Comparison of ENCODE assay signal across 14 mouse cellular contexts in genomic region chr8:28594191-28594590, GRCm38 (mm10).
DNase-seq lines count a peak whose midpoint lies in the region; ATAC-seq and TF ChIP-seq lines count a peak whose summit lies in the region.
"Had no signal": no experiment of that assay in that cellular context is flagged by ENCODE, and none has a peak within 500 bp of the region (broad histone marks: within the 10 kb centered on the region; RNA-seq: fewer than 3 reads in every experiment).

No protein-coding gene starts in this region.

- H3K27ac ChIP-seq in heart, adult 2 months = peak overlapping the region; percentile 85
- peak overlapping the region; percentile 83 for H3K27ac ChIP-seq in heart, embryonic 15.5 days
- H3K27ac ChIP-seq: embryonic facial prominence, embryonic 13.5 days; liver, embryonic 15.5 days had no signal

- no peaks in the 10 kb centered on the region for H3K4me1 ChIP-seq in heart, adult 2 months (ENCODE audit: control insufficient read depth, insufficient read depth, low read length)
- peaks cover 26% of the 10 kb centered on the region for H3K4me1 ChIP-seq in heart, embryonic 15.5 days (replicated peaks)
- H3K4me1 ChIP-seq: embryonic facial prominence, embryonic 13.5 days; liver, embryonic 15.5 days had no signal

- TF ChIP-seq POLR2A in heart, adult 2 months (IDR thresholded peaks at IDR 0.05; ENCODE audit: insufficient read depth, low read depth, low read length) = peak; percentile 30; the same call in 1 of the 2 replicates

- H3K36me3 ChIP-seq in heart, adult 2 months (ENCODE audit: control insufficient read depth, insufficient read depth, low read length) = no peaks in the 10 kb centered on the region
- no peaks in the 10 kb centered on the region for H3K36me3 ChIP-seq in heart, embryonic 15.5 days
- H3K36me3 ChIP-seq: embryonic facial prominence, embryonic 13.5 days; liver, embryonic 15.5 days had no signal

- peak; percentile 83 for ATAC-seq in heart, embryonic 15.5 days (replicated peaks; ENCODE audit: insufficient number of reproducible peaks, insufficient read depth, low FRiP score, low read depth)
- ATAC-seq: hindbrain, embryonic 16.5 days; Patski had no signal

- no peaks in the 10 kb centered on the region for H3K9me3 ChIP-seq in heart, embryonic 15.5 days (replicated peaks)
- H3K9me3 ChIP-seq: embryonic facial prominence, embryonic 13.5 days; liver, embryonic 15.5 days had no signal

- H3K4me2 ChIP-seq in heart, embryonic 15.5 days = peak overlapping the region; percentile 34
- H3K4me2 ChIP-seq: embryonic facial prominence, embryonic 13.5 days; liver, embryonic 15.5 days had no signal

- TF ChIP-seq EP300 in heart, adult 2 months (IDR thresholded peaks at IDR 0.05; ENCODE audit: insufficient read depth, low read depth, low read length) = 0 out of 2 replicates have a peak, but pooled peaks have one; percentile 72

- no peak overlapping the region for H3K4me3 ChIP-seq in heart, adult 2 months
- peak overlapping the region; percentile 31 for H3K4me3 ChIP-seq in heart, embryonic 15.5 days
- H3K4me3 ChIP-seq: embryonic facial prominence, embryonic 13.5 days; liver, embryonic 15.5 days had no signal

- no peaks in the 10 kb centered on the region for H3K79me2 ChIP-seq in heart, adult 2 months (replicated peaks; ENCODE audit: control insufficient read depth, insufficient read depth, low read length)

- 28% methylated on average over 12 of the region's 12 CpGs for WGBS in heart, adult 2 months
- WGBS in heart, embryonic 15.5 days = 21% methylated on average over 12 of the region's 12 CpGs

- no peak overlapping the region for H3K9ac ChIP-seq in heart, adult 2 months (ENCODE audit: low read depth, low read length)
- peak overlapping the region; percentile 19 for H3K9ac ChIP-seq in heart, embryonic 15.5 days
- H3K9ac ChIP-seq: embryonic facial prominence, embryonic 13.5 days; liver, embryonic 15.5 days had no signal

- DNase-seq in kidney, adult 18-20 months = peak; percentile 9
- DNase-seq in kidney, postnatal 4 days = no peak
- DNase-seq in heart, adult 2 months = peak; percentile 40 to 60
- DNase-seq in kidney, adult 9 months = peak; percentile 14
- no peak for DNase-seq in urinary bladder, postnatal 10 days (ENCODE audit: low spot score)
- no peak for DNase-seq in ovary, postnatal 10 days (ENCODE audit: low spot score)
- no peak for DNase-seq in layer of hippocampus, adult 18-20 months (ENCODE audit: low spot score in 2 of 2)
- DNase-seq: cerebellum, adult 11-12 months; thymus, postnatal 4 days had no signal

- no peak for TF ChIP-seq CTCF in heart, adult 2 months (IDR thresholded peaks at IDR 0.05)

- intact Hi-C loops in heart, adult 2 months (cut with DNase I) = loop anchor here (10.0 kb wide), 2 partner anchors 101 to 221 kb away; no protein-coding TSS in a partner anchor

- H3K27me3 ChIP-seq in heart, adult 2 months (ENCODE audit: control insufficient read depth, insufficient read depth, low read length) = no peaks in the 10 kb centered on the region
- H3K27me3 ChIP-seq in heart, embryonic 15.5 days = no peaks in the 10 kb centered on the region
- H3K27me3 ChIP-seq: embryonic facial prominence, embryonic 13.5 days; liver, embryonic 15.5 days; Patski had no signal

Comparison
In these comparisons a context has a peak if more than half of its experiments do, and no peak if none do; other contexts are left out.
1. DNase-seq: peak in kidney, adult 18-20 months (single experiment), heart, adult 2 months (2 of 2) and kidney, adult 9 months (single experiment); none in kidney, postnatal 4 days (0 of 2), urinary bladder, postnatal 10 days (single experiment), ovary, postnatal 10 days (single experiment) and layer of hippocampus, adult 18-20 months (0 of 2).